8 mouse cellular contexts compared by ENCODE assay signal in the genomic region with DNA sequence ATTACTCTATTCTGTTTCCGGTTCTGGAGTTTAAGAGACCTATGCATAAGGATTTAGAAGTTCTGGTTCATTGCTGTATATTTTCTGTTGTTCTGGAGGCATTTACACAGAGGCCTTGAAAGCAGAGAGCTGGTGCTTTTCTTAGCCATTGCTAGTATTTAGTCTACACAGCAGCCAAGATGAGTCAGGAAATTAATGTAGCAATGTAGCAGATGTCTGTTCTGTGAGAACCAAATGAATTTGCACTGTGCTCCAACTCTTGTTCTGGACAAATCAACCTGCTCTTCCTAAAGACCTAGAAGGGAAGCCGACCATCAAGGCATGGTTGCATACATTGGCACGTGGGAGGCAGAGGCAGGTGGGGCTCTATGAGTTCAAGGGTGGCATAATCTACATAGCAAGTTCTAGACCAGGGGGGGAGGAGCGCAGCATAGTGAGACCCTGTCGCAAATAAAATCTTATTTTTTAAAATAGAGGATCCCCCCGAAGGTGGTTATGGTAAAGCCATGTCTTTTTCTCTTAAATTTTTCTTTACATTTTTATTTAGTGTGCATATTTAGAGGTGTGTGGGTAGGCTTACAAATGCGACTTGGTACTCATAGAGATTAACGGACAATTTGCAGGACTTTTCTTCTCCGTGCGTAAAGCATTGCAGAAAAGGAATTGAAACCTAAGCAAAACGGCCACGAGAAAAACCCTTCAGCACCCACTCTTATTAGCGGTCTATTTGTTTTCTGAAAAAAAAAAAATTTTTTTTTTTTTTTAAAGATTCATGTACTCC. TPM values are rescaled to one million over a fixed set of nuclear protein-coding genes. Genes with fewer than 3 reads are reported as not detected.
A peak's percentile ranks its signal among the peaks of the same experiment; 100 is the strongest.
DNase-seq lines count a peak whose midpoint lies in the region; ATAC-seq lines count a peak whose summit lies in the region.

No protein-coding gene starts in this region.

- 73% methylated on average over 13 of the region's 13 CpGs for WGBS in embryonic facial prominence, embryonic 11.5 days
- WGBS in intestine, embryonic 14.5 days: 66% methylated on average over 13 of the region's 13 CpGs
- WGBS in midbrain, embryonic 16.5 days: 72% methylated on average over 13 of the region's 13 CpGs

- no peak overlapping the region for H3K27ac ChIP-seq in embryonic facial prominence, embryonic 11.5 days (replicated peaks; ENCODE audit: low read depth, low read length)
- H3K27ac ChIP-seq in intestine, embryonic 14.5 days (ENCODE audit: low read depth): no peak overlapping the region
- no peak overlapping the region for H3K27ac ChIP-seq in midbrain, embryonic 16.5 days (ENCODE audit: low read length)

- H3K4me2 ChIP-seq in embryonic facial prominence, embryonic 11.5 days (ENCODE audit: low read depth, low read length): peak overlapping the region; percentile 74
- peak overlapping the region; percentile 95 for H3K4me2 ChIP-seq in intestine, embryonic 14.5 days (ENCODE audit: low read length)
- H3K4me2 ChIP-seq in midbrain, embryonic 16.5 days (ENCODE audit: low read length): peak overlapping the region; percentile 100

- ATAC-seq in embryonic facial prominence, embryonic 11.5 days (replicated peaks; ENCODE audit: insufficient number of reproducible peaks, low FRiP score, low TSS enrichment, low read depth): no peak
- no peak for ATAC-seq in intestine, embryonic 14.5 days (replicated peaks; ENCODE audit: low FRiP score, low TSS enrichment, low read depth)
- no peak for ATAC-seq in midbrain, embryonic 16.5 days

- no peaks in the 10 kb centered on the region; the same call in 1 of the 2 replicates for H3K36me3 ChIP-seq in embryonic facial prominence, embryonic 11.5 days (replicated peaks; ENCODE audit: control insufficient read depth, insufficient read depth, low read depth, low read length)
- H3K36me3 ChIP-seq in intestine, embryonic 14.5 days (ENCODE audit: control insufficient read depth, insufficient read depth, low read length): peaks cover 21% of the 10 kb centered on the region
- no peaks in the 10 kb centered on the region for H3K36me3 ChIP-seq in midbrain, embryonic 16.5 days (ENCODE audit: control insufficient read depth, insufficient read depth, low read length)

- H3K9ac ChIP-seq in embryonic facial prominence, embryonic 11.5 days (replicated peaks; ENCODE audit: low read length): peak overlapping the region; percentile 96; the same call in 1 of the 2 replicates
- H3K9ac ChIP-seq in intestine, embryonic 14.5 days (ENCODE audit: low read length): peak overlapping the region; percentile 96
- H3K9ac ChIP-seq in midbrain, embryonic 16.5 days (ENCODE audit: low read depth, low read length): peak overlapping the region; percentile 68; the same call in 1 of the 2 replicates

- H3K4me3 ChIP-seq in embryonic facial prominence, embryonic 11.5 days (ENCODE audit: low read depth, low read length): peak overlapping the region; percentile 89
- peak overlapping the region; percentile 88 for H3K4me3 ChIP-seq in intestine, embryonic 14.5 days (ENCODE audit: low read depth, low read length)
- H3K4me3 ChIP-seq in midbrain, embryonic 16.5 days (ENCODE audit: low read depth, low read length): peak overlapping the region; percentile 91

- H3K27me3 ChIP-seq in embryonic facial prominence, embryonic 11.5 days (ENCODE audit: control insufficient read depth, insufficient read depth, low read length): no peaks in the 10 kb centered on the region
- H3K27me3 ChIP-seq in intestine, embryonic 14.5 days (replicated peaks; ENCODE audit: control insufficient read depth, insufficient read depth, low read length): no peaks in the 10 kb centered on the region
- H3K27me3 ChIP-seq in midbrain, embryonic 16.5 days (ENCODE audit: control insufficient read depth, insufficient read depth, low read depth, low read length): no peaks in the 10 kb centered on the region

- H3K9me3 ChIP-seq in embryonic facial prominence, embryonic 11.5 days (replicated peaks; ENCODE audit: control insufficient read depth, low read length): no peaks in the 10 kb centered on the region
- no peaks in the 10 kb centered on the region for H3K9me3 ChIP-seq in intestine, embryonic 14.5 days (ENCODE audit: control insufficient read depth, low read length)
- H3K9me3 ChIP-seq in midbrain, embryonic 16.5 days (replicated peaks; ENCODE audit: control insufficient read depth, low read length, poor library complexity, severe bottlenecking): no peaks in the 10 kb centered on the region

- H3K4me1 ChIP-seq in embryonic facial prominence, embryonic 11.5 days (ENCODE audit: control insufficient read depth, insufficient read depth, low read length): peaks cover 3% of the 10 kb centered on the region; the same call in 1 of the 2 replicates
- H3K4me1 ChIP-seq in intestine, embryonic 14.5 days (replicated peaks; ENCODE audit: control insufficient read depth, insufficient read depth, low read length): peaks cover 15% of the 10 kb centered on the region
- peaks cover 11% of the 10 kb centered on the region; the same call in 1 of the 2 replicates for H3K4me1 ChIP-seq in midbrain, embryonic 16.5 days (ENCODE audit: control insufficient read depth, insufficient read depth, low read length)

- peak; percentile 20 to 69 for DNase-seq in layer of hippocampus, adult 18-20 months (ENCODE audit: low spot score in 2 of 2)
- DNase-seq in layer of hippocampus, postnatal 25 days (ENCODE audit: extremely low spot score in 1 of 2, low spot score in 1 of 2): no peak
- no peak for DNase-seq in embryonic facial prominence, embryonic 11.5 days (ENCODE audit: low spot score)
- DNase-seq in intestine, embryonic 14.5 days (ENCODE audit: low spot score): no peak
- no peak for DNase-seq in ovary, postnatal 10 days (ENCODE audit: low spot score)
- DNase-seq in lung, postnatal 4 days: no peak
- DNase-seq in c-Kit-positive CD71-positive TER-119-positive erythroid progenitor cells, embryonic 14.5 days (ENCODE audit: low spot score): no peak

RNA-seq across cellular contexts. Expression of a gene that starts 1.1 kb away (rescaled TPM):
- 1 to 10 TPM; 4.2 TPM for total RNA-seq in layer of hippocampus, adult 18-20 months (2021)
- 1 to 10 TPM; 2.7 to 5.7 TPM for total RNA-seq in layer of hippocampus, postnatal 25 days (2021)
- 78.2 and 97.2 TPM in 2 replicates for polyA plus RNA-seq in embryonic facial prominence, embryonic 11.5 days (2014; fragmentation: Nextera tagmentation; extraction: Ambion mirVana)
- polyA plus RNA-seq in intestine, embryonic 14.5 days (2014; fragmentation: Nextera tagmentation; extraction: Ambion mirVana): 56.6 and 63.0 TPM in 2 replicates
- polyA plus RNA-seq in midbrain, embryonic 16.5 days (2015; fragmentation: Nextera tagmentation; extraction: Ambion mirVana): 7.3 and 10.1 TPM in 2 replicates

Comparison
In these comparisons a context has a peak if more than half of its experiments do, and no peak if none do; other contexts are left out.
1. DNase-seq: peak in layer of hippocampus, adult 18-20 months (2 of 2); none in layer of hippocampus, postnatal 25 days (0 of 2), embryonic facial prominence, embryonic 11.5 days (single experiment), intestine, embryonic 14.5 days (single experiment), ovary, postnatal 10 days (single experiment), lung, postnatal 4 days (0 of 2) and c-Kit-positive CD71-positive TER-119-positive erythroid progenitor cells, embryonic 14.5 days (single experiment).
2. Peak in every context shown above with its lines, with median percentiles within 50 percentile points of each other: H3K4me2 ChIP-seq, H3K4me3 ChIP-seq and H3K9ac ChIP-seq.